Mouse (Mus musculus) ovary, postnatal 10 days (tissue): ENCODE measurements at regions not wholly inside any gene's neighbourhood (a gene's known extent, or its start where the extent isn't known, plus 50 kb on each side); places are given as distances from the start of the nearest gene placed in this dataset.

Source experiments
- DNase-seq: peaks from one replicate; pipeline ENCODE4 v3.0.0; 2022; ENCODE audit warnings: low spot score

DNA sequence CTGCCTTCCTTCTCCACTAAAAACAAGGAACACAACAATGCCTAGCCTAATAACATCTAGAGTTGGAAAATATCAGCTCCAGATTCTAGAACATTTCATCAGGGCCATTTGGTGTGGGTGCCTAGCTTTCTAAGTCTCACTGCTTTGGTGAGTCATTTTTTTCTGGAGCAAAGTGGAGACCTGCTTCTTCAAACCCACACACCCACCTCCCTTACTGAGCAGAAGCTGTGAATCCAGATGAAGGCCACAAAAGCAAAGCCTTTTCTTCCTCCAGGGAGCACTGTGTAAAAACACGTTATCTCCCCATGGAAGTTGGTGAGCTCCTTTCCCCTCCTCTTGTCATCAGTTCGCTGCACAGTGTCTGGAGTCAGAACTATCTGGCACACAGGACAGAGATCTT is 294.1 kb downstream of the Mex3b start:
- DNase-seq = no peak

DNA sequence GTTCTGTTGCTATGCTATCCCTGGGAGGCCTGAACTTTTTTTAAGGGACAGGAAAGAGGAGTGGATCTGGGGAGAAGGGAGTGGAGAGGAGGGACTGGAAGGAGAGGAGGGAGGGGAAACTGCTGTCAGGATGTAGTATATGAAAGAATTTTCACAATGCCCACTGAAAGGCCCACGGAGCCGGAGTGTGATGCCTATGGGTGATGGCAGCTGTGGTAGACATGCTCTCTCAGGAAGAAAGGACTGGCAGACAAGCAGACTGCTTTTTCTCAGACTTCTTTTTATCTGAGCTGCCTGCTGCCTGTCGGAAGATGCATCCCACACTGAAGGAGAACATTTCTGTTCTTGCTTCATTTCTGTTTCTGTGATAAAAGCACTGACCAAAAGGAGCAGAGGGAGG is 295.7 kb downstream of the Mex3b start:
- DNase-seq = no peak

DNA sequence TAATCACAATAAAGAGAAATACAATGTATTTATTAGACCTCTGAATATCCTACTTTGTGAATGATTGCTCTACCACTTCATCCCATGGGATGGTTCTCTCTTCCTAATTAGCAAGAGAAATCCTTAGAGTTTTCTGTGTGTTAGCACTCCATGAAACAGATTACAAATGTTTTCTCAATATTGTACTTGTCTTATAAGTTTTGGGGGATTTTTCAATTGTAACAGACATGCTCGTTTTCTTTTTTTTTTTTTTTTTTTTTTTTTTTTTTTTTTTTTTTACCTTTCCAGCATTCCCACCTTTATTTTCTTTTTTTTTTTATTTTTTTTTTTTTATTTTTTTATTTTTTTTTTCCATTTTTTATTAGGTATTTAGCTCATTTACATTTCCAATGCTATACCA is 312.3 kb downstream of the Mex3b start:
- DNase-seq = no peak

DNA sequence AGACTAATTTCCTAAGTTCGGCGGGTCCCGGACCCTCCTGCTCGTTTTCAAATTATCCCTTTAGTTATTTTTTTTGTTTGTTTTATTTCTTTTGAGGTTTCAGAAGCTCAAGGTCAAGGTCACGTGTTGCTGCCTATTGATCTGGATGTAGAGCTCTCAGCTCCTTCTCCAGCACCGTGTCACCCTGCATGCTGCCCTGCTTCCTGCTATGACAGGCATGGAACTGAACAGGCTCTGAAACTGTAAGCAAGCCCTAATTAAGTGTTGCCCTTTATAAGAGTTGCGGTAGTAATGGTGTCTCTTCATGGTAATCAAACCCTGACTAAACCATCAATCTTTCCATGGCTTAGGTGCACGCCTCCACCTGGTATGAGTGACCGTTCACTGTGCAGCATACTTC is 319.2 kb downstream of the Mex3b start:
- no peak for DNase-seq

DNA sequence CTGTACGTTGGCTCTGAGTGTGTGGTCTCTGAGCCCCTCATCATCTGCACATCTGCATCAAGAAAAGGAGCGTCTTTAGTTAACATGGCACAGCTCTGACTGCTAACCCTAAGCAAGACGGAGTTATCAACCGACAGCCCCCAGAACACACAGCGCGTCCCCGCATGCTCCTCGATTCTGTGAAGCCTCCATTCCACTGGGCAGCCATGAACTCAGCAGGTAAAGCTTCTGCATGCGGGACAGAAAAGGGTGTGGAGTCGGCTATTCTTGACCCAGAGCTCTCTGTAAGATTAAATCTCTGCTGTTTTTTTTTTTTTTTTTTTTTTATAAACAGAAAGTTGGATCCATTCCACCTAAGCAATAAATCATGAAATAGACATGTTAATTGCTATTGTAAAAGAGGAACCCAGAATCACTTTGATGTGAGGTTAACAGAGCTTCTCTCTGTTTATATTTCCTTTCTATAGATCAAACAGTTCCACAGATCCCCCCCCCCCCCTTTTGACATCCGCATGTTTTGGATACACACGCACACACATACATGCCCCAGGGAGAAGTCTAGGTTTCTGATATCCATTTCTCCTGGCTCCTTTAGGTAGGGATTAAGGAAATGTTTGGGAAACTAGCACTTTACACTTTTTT is 328.9 kb downstream of the Mex3b start:
- no peak for DNase-seq

DNA sequence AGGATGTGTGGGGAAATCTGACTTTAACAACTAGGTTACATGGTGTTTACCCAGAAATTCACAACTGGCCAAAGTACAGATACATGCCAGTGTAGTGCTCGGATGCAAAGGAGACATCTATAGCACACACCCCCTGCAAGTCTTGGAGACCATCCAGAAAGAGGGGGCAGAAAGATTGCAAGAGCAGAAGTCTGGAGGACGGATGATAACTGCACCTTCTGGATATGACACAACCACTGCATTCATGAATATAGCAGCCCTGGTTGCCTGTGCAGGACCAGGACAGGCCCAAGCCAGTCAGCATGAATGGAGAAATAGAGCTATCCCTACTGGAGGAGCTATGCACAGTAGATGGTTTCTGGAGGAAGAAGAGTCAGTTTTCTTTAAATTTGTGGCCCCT is 330.4 kb downstream of the Mex3b start:
- no peak for DNase-seq

DNA sequence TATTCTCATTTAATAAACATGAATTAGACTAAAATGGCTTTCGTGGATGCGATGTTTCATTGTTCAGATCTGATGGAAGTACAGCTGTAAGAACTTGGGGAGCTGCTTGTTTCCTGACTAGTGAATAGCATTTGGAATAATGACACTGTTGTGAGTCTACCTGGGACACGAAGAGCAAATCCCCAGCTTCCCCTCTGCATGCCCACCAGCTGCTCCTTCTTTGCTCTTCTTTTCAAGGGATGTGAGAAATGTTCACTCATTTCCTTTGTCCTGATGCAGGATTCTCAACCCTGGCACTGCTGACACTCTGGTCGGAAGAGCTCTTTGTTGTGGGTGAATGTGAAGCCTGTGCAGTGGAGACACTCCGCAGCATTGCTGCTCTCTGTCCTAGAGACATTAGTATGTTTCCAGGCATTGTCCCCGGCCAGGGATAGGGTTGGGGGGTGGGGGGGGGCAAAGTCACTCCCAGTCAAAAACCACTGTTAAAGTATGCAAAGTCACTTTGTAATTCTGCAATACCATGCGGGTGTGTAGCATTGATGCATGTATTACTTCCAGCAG is 334.1 kb downstream of the Mex3b start:
- DNase-seq = no peak

DNA sequence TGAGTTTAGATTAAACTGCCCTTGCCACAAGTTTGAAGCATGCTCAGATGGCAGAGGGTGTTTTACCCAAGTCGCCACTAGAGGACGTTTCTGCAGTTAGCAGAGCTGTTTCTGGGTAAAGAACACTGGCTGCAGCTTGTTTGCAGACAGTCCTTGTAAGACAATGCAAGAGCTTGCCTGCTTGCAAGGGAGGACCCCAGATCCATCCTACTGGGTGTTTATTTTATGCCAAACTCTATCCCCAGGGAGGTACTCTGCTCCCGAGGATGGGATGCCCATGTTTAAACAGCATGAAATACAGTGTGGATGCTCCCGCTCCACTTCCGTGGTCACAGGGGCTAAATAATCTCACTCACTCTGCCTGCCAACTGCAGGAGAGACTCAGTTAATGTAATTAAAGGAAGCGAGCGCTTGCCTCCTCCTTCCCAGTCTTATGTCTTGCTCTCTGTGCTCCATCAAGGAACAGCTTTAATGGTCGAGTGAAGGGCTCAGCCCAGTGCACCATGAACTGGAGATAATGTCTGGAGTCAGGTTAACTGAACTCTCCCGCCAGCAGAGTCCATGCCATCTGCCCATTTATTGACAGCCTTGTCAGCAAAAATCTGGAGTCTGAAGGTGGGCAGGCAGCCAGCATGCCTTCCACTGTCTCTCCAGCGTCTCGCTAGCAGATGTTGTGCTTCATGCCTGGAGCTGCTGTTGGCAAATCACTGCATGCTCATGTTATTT is 334.8 kb downstream of the Mex3b start:
- peak; percentile 15 for DNase-seq

DNA sequence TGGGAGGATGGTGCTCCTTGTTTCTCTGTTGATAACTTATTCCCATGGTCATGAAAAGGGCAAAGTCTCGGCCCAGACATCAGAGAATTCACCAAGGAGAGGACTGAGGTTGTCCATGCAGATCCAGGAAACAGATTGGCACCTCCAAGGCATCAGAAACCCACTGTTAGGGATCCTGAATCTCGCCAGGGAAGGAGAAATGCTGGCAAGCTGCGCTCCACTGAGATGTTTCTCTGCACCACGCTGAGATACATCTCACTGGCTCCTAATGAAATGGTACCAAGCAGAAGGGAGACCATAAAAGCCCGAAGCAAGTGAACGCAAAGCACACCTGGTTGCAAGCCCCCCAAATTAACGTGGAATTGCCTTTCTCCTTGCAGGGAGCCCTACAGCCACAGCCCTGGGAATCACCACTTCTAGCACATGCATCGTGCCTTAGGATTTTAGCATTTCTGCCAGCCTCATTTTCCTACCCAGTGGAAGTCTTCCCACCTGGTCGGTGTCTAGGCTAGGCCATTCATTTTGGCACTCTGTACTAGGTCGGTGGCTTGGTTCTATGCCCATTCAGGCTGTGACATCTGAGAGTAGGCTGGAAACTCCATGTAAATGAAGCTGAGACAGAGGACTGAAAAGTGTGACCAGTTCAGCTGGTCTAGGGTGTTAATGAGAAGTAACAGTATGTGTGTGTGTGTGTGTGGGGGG is 336.3 kb downstream of the Mex3b start:
- DNase-seq = no peak

DNA sequence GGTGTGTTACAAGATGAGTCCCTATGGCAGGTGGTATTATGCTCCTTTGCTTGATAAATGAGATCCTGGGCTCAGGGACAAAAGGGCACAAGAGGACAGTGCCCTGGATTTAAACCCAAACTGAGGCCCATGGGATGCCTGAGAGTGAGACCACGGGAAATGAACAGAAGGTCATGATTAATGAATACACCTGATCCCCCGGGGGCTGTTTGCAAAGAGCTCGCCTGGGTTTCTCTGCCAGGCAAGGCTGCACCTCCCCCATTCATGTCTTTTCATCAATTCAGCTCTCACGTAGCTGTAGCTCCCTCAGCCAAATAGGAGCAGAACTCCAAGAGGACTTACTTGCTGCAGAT is 336.9 kb downstream of the Mex3b start:
- DNase-seq = no peak

DNA sequence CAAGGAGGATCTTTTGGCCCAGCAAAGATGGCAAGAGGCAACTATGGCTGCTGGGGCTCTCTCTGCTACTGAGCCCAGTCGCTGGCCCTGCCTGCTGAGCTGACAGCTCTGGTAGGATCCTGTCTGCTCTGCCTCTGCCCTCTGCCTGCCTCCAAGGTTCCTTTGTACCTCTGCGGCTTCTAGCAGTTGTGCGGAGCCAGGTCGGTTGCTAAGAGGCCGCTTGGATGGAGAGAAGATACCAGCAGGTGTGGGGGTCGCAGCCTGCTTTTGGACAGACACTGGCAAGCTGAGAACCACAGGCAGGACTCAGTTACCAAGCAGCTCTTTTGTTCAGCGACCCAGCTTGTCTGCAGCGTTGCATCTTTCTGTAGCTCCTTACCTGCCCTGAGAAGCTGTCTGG is 337.6 kb downstream of the Mex3b start:
- DNase-seq = no peak

DNA sequence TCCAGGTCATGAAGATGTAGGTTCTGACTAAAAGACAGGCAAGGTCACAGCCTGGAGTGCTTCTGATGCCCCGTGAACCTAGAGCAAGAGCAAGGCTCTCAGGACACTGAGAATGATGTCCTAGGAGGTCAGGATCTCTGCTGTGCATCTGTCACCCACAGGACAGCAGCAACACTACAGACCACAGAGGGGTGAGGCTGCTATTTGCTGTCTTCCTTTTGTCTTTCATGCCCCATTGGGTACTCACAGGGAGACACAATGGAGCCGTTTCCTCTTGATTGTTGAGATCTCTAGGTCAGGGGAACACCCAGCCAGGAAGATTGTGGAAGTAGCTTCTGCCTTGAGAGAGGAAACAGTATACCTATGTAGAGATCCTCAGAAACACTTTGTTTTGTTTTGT is 339.9 kb downstream of the Mex3b start:
- DNase-seq = no peak

DNA sequence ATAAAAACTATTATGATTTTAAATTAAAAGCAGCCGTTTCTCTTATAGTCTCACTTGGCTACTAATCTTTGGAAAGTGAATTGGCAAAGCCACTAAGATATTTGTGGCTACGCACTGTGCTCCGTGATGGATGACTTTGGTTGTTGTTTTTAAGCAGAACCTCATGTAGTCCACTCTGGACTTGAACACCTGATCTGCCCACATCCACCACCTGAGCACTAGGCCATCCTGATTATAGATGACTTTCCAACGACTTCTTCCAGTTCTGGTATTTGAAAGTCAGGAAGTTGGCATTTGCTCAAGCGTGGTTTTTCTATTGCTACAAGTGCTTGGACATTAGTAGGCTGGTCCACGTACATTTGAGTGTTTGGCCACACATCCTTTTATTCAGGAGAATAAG is 344.5 kb downstream of the Mex3b start:
- DNase-seq = no peak

DNA sequence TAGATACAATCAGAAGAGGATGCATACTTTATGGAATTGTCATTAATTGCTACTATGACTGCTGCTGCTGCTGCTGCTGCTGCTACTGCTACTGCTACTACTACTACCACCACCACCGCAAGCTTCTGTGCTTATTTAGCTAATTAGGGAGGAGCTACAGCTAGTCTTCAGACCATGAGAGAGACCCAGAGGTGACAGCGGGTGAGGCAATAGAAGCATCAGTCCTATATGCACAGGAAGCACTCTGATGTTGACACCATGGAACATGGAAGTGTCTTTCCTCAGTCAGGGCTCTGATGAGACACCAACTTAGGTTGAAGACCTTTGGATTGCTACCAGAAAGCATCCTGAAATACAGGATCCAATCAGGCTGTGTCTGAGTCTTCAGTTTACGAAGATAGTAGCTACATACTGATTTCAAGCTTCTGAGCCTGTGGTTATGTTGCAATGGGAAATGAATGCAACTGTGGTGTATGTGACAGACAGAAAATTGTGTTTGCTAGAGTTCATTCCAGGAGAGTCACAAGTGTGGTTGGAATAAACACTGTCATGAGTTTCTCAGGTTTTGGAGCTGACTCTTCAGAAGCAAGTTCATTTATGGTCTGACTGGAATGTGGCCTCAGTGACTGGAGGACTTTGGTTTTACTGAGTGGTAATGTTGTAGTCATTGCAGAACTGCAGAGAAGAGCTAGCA is 355.0 kb downstream of the Mex3b start:
- no peak for DNase-seq

DNA sequence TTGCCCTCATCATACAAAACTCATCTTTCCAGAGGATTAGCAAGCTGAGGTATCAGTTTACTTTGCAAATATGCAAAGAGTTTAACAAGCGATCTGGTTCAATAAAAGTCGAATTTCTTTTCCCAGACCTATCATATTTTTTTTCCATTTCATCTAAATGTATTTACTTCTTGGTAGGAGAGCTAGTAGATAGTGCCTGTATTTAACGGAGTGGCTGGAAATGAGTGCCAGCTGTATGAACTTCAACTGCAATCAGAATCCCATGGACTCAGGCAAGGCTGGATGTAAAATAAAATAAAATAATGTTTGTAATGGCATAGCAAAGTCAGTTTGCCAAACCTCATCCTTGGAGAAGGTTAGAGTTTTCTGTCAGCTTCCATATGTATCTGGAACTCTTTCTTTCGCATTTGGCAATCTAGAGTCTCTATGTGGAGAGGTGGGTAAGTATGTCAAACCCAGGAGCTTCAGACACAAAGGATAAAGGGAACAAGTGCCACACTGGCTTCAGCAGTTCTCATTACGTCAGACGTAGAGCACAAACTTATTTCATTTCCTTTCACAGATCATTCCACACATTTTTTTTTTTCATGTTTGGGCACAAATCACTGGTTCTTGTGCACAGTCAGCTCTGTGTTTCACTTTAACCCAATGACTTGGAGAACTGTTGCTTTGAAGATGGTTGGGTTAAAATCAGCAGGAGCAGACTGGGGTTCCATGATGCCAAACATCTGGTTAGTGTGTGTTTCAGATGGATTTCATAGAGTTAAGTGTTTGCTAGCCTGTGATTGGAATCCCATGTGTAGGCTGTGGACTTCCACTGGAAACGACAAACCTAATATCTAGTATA is 357.2 kb upstream of the Tmc3 start:
- DNase-seq = no peak

DNA sequence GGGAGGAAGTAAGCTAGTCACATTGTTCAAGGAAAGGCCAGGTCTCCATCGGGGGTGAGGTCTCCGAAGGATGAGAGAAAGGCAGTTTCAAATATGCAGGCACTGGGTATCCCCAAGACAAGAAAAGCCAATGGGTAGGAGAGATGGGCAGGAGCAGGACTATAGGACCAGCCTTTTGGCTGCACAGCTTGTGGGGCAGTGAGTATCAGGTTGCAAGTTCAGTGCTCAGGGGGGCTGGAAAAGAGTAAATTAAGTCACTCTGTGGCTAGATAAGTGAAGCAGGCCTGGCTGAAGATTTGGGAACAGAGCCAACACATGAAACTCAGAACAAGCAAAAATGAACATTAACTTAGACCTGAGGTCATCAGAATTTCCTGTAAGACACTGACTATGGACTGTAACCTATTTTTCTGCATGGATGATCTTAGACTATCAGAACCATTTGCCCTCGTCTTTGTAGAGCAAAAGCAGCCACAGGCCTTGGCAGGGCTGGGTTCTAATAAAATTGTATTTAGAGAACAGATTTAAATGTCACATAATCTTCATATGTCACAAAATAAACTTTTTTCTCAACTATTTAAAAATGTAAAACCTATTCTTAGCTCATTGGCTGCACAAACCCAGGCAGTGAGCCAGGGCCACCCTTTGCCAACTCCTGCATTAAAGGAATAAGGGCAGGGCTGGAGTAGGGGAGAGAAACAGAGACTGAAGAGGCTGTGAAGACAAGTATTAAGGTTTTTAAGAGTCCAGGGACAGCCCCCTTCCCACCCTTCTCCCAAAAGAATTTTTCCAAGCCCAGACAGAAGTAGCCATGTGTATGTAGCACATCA is 354.0 kb upstream of the Tmc3 start:
- no peak for DNase-seq

DNA sequence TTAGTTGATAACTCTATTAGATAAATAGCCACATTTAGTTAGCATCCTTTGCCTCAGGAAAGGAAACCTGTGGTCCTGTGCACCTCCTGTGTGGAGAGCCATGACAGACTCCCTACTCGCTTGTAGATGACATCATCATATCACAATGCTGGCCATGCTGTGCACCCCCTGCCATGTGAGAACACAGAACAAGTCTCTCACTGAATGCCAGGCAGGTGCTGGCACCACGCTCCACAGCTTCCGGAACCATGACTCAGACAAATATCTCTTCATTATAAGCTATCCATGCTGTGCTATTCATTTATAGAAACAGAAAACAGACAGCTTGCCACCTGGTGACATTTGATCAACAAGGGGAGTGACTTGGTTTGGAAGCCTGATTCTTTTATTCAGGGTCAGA is 349.1 kb upstream of the Tmc3 start:
- DNase-seq = no peak

DNA sequence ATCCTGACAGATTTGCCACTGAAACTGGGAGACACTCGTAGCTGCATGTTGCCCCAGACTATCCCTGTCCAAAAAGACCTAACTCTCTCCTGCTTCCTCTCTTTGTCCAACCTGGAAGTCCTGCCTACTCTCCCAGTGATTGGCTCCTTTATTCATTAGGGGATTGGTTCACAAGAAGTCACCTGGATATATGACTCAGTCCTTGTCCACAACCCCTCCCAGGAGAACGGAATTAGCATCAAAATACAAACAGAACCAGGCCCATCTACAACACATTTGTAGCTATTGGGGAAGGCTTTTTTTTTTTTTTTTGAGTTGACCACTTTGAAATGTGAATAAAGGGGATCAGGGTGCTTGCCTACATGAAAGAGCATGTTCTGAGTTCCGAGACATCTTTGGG is 347.4 kb upstream of the Tmc3 start:
- no peak for DNase-seq

DNA sequence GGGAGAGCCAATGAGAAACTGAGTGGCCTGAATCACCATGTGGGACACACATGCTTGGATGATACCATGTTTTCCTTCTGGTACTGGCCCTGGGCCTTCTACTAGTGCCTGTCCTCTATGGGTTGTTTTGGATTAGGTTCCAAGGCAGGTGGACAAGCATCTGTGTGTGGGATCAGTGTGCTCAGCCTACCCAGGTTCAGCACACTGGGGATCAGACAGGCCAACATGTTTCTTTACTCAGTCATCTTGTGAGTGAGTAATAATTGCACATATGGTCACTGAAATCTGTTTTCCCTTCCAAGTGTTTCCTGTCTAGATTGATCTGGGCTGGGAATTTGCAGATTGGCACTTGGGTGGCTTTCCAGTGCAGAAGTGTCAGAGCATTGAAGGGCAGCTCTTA is 346.6 kb upstream of the Tmc3 start:
- no peak for DNase-seq

DNA sequence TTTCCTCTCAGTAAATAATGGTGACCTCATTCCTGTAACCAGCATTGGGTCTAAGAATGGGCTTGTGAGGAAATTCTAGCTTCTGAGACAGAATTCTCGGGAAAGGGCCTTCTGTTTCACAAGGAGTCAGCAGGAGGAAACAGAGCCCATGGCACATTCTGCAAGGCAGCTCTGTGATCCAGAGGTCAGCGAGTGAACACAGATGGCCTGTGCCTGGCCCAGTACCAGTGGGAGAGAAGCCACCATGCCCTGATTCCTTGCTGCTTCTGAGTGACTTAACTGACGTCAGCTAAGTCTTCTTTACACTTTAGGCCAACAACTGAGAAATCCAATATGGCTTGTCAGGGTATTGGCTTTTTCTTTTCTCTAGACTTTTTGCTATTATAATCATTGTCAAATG is 342.5 kb upstream of the Tmc3 start:
- DNase-seq = no peak

DNA sequence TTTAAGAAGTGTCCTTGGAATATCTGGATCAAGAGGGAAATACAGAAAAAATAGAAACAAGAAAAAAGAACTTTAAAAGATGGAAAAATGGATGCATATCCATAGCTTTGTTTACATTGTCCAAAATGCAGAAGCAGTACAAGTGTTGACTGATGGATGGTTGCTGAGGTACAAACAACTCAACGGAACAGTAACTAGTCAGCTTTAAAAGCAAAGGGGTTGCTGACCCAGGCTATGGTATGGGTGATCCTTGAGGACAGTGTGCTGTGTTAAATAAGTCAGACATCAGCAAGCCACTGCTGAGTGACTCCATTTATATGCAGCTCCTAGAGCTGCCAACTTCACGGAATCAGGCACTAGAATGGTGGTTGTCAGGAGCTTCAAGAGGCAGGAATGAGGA is 338.9 kb upstream of the Tmc3 start:
- no peak for DNase-seq
